Mouse (Mus musculus) adrenal gland, postnatal 36 days (tissue): ENCODE data around the gene Miga2. TPM values are rescaled to one million over a fixed set of nuclear protein-coding genes. Genes with fewer than 3 reads are reported as not detected.
A peak's percentile ranks its signal among the peaks of the same experiment; 100 is the strongest.

ENCODE experiments used
- DNase-seq, 2 experiments: peaks; one replicate each; pipeline ENCODE4 v3.0.0; 2021; ENCODE audit warnings: mixed read lengths in 1 of 2
- microRNA-seq: library from miRNA; unstranded; fragments of <30 nt; microRNA quantifications from one replicate; pipeline ENCODE4 v1.2.0, GENCODE M21; 2021
- total RNA-seq, 2 experiments: library from RNA; stranded (reverse); gene quantifications; 2 replicates each; pipeline ENCODE4 v1.2.3; 2021

Miga2 gene
- total RNA-seq, 2 experiments from 2014 or later = 72.9 to 89.7 TPM

- DNase-seq = no peak
Measured at GRCm38 (mm10) chr2:30417595-30418165, 53.6 kb downstream of the Miga2 start.

- no peak for DNase-seq
Measured at GRCm38 (mm10) chr2:30418259-30418658, 54.2 kb downstream of the Miga2 start.

GRCm38 (mm10) chr2:30419112-30419511, 55.1 kb downstream of the Miga2 start:
- no peak for DNase-seq

GRCm38 (mm10) chr2:30421432-30421831, 57.4 kb downstream of the Miga2 start:
- DNase-seq = no peak

GRCm38 (mm10) chr2:30429156-30429555, 65.1 kb downstream of the Miga2 start:
- DNase-seq = peak; percentile 85 to 87

Small RNA genes lying within 50 kb of the gene (microRNA-seq; reads per million reads assigned to microRNA genes)
- gene Gm47292 = not detected

Other genes with a start within 250 kb of the Miga2 start
- 10 to 100 TPM; 32.0 to 40.7 TPM for gene Zer1, start 239.6 kb upstream of the Miga2 start, total RNA-seq
- gene Tbc1d13, start 230.5 kb upstream of the Miga2 start, total RNA-seq = 10 to 100 TPM; 49.3 to 56.3 TPM
- 10 to 100 TPM; 33.0 to 44.2 TPM for gene Endog, start 192.7 kb upstream of the Miga2 start, total RNA-seq
- 10 to 100 TPM; 22.4 to 26.0 TPM for gene Spout1, start 185.8 kb upstream of the Miga2 start, total RNA-seq
- gene Kyat1, start 158.4 kb upstream of the Miga2 start, total RNA-seq = 10 to 100 TPM; 20.7 to 28.2 TPM
- gene Lrrc8a, start 126.5 kb upstream of the Miga2 start, total RNA-seq = 10 to 100 TPM; 57.6 to 75.2 TPM
- 1 to 10 TPM; 1.3 to 2.1 TPM for gene Gm28035, start 123.7 kb upstream of the Miga2 start, total RNA-seq
- 10 to 100 TPM; 15.3 to 19.5 TPM for gene Phyhd1, start 98.0 kb upstream of the Miga2 start, total RNA-seq
- gene Gm28038, start 83.2 kb upstream of the Miga2 start, total RNA-seq = not detected
- 10 to 100 TPM; 42.8 to 51.3 TPM for gene Dolk, start 77.9 kb upstream of the Miga2 start, total RNA-seq
- gene Nup188, start 77.8 kb upstream of the Miga2 start, total RNA-seq = 10 to 100 TPM; 33.9 to 35.9 TPM
- 10 to 100 TPM; 68.2 to 69.5 TPM for gene Sh3glb2, start 4.9 kb upstream of the Miga2 start, total RNA-seq
- 10 to 100 TPM; 18.2 to 18.7 TPM for gene Dolpp1, start 28.0 kb downstream of the Miga2 start, total RNA-seq
- 100 to 1,000 TPM; 124 to 168 TPM for gene Crat, start 51.6 kb downstream of the Miga2 start, total RNA-seq
- 100 to 1,000 TPM; 123 to 143 TPM for gene Ptpa, start 51.8 kb downstream of the Miga2 start, total RNA-seq
- gene Ier5l, start 110.0 kb downstream of the Miga2 start, total RNA-seq = 1 to 10 TPM; 3.3 to 4.5 TPM
- 1 to 10 TPM in 1 of 2 experiments, under 1 TPM in 1; 0.40 to 2.1 TPM for gene Cstad, start 230.8 kb downstream of the Miga2 start, total RNA-seq